Mouse (Mus musculus): ENCODE measurements around the gene Acox3. TPM values are rescaled to one million over a fixed set of nuclear protein-coding genes. Genes with fewer than 3 reads are reported as not detected.
A peak's percentile ranks its signal among the peaks of the same experiment; 100 is the strongest.
"Not testable (repeated sequence)": the region's sequence is repeated elsewhere in the genome, so short reads cannot be mapped to it uniquely, and the experiment has no call there.

Acox3 gene
- total and polyA plus RNA-seq, 3 experiments = 56.9 to 62.1 (median 60.7) TPM

- no peak for DNase-seq
Measured at GRCm38 (mm10) chr5:35576409-35577020, 6.3 kb upstream of the Acox3 start.

- no peak for DNase-seq
Measured at GRCm38 (mm10) chr5:35578411-35578810, 4.4 kb upstream of the Acox3 start.

- no peak for DNase-seq
Measured at GRCm38 (mm10) chr5:35579247-35579893, 3.5 kb upstream of the Acox3 start.

GRCm38 (mm10) chr5:35580156-35580922 is 2.5 kb upstream of the Acox3 start:
- no peak for DNase-seq

GRCm38 (mm10) chr5:35583221-35583783 is 462 bp downstream of the Acox3 start:
- no peak for DNase-seq

- not testable (repeated sequence) for DNase-seq
Measured at GRCm38 (mm10) chr5:35584259-35584658, 1.4 kb downstream of the Acox3 start.

GRCm38 (mm10) chr5:35591497-35591896 is 8.7 kb downstream of the Acox3 start:
- no peak for DNase-seq

GRCm38 (mm10) chr5:35592081-35592736 is 9.4 kb downstream of the Acox3 start:
- DNase-seq = no peak

GRCm38 (mm10) chr5:35592824-35593223 is 10.0 kb downstream of the Acox3 start:
- DNase-seq = peak; percentile 82

- DNase-seq = no peak
Measured at GRCm38 (mm10) chr5:35593272-35593671, 10.4 kb downstream of the Acox3 start.

GRCm38 (mm10) chr5:35594768-35595167 is 11.9 kb downstream of the Acox3 start:
- peak; percentile 29 for DNase-seq

GRCm38 (mm10) chr5:35595706-35596105 is 12.9 kb downstream of the Acox3 start:
- DNase-seq = peak; percentile 74

- no peak for DNase-seq
Measured at GRCm38 (mm10) chr5:35596169-35597160, 13.6 kb downstream of the Acox3 start.

- DNase-seq = no peak
Measured at GRCm38 (mm10) chr5:35600233-35600632, 17.4 kb downstream of the Acox3 start.

GRCm38 (mm10) chr5:35601526-35601925 is 18.7 kb downstream of the Acox3 start:
- no peak for DNase-seq

- DNase-seq = no peak
Measured at GRCm38 (mm10) chr5:35605355-35605754, 22.5 kb downstream of the Acox3 start.

GRCm38 (mm10) chr5:35606800-35607199 is 24.0 kb downstream of the Acox3 start:
- no peak for DNase-seq

GRCm38 (mm10) chr5:35607784-35608183 is 24.9 kb downstream of the Acox3 start:
- no peak for DNase-seq

GRCm38 (mm10) chr5:35608559-35608958 is 25.7 kb downstream of the Acox3 start:
- no peak for DNase-seq

GRCm38 (mm10) chr5:35609381-35609780 is 26.5 kb downstream of the Acox3 start:
- peak; percentile 24 for DNase-seq

GRCm38 (mm10) chr5:35609971-35610370 is 27.1 kb downstream of the Acox3 start:
- no peak for DNase-seq

All from adrenal gland, adult 2 months (tissue).